Mouse (Mus musculus) gastrocnemius, postnatal 4 days (tissue): ENCODE data around the gene Eif2s1. TPM values are rescaled to one million over a fixed set of nuclear protein-coding genes. Genes with fewer than 3 reads are reported as not detected.
"Not testable (repeated sequence)": the region's sequence is repeated elsewhere in the genome, so short reads cannot be mapped to it uniquely, and the experiment has no call there.

Source experiments
- DNase-seq, 2 experiments: peaks; one replicate each; pipeline ENCODE4 v3.0.0; 2021 to 2022; ENCODE audit warnings: low spot score in 2 of 2, mixed read lengths in 2 of 2
- total RNA-seq, 2 experiments: library from RNA; stranded (reverse); gene quantifications; 2 replicates each; pipeline ENCODE4 v1.2.3; 2021

Gene Eif2s1
- total RNA-seq, 2 experiments from 2014 or later = 51.1 to 56.9 TPM

DNA sequence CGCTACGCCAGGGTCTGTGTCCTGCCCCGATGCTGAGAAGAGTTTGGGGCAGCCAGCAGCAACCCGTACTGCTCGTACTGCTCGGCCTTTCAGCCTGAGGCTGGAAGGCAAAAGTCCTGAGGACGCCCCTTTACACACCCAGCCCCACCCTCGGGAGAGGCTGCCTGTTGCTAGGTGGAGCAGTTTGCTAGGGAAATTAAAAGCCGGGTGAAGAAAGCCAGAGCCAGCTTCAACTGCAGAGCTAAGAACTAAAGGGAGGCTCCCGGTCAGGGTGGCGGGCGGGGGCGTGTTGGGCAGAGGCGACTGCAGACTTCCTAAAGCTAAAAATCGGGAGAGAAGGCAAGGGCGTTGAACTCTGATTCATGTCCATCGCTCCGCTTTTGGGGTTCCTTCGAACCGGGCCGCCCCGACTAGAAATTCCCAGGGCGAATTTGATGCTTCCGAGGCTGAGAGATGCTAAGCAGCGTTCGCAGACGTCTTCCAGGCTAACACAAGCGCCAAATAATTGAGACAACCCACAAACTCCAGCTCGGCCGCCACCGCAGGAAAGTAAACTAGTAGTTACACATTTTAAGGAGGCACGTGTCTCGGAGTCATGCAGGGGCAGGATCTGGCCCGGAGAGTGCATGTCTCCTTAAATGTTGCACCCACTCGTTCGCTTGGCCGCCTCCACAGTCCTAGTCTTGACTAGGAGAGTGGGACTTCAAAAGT, 50.2 kb downstream of the Eif2s1 start:
- peak in 1 of 2 experiments; percentile 18 for DNase-seq

- no peak for DNase-seq
These were observed 52.8 kb downstream of the Eif2s1 start for GRCm38 (mm10) chr12:78914458-78914857.

DNA sequence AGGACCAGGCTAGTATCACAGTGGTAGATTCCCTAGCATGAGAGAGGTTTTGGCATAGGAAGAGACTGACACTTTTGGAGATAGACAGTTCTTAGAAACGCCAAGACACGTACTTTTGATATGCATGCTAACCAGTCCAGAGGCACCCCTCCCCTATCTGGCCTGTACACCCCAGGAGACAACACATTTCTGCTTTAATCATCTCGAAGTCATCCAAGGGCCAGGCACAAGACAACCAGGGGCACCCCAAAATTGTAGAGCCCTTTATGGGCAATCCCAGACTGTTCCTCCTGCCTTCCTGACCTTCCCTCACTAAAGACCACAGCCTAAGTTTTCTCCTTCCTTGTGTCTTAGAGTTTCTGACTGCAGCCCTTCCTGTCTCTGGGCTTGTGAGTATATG, 53.9 kb downstream of the Eif2s1 start:
- no peak for DNase-seq

GRCm38 (mm10) chr12:78916278-78916677, 54.7 kb downstream of the Eif2s1 start:
- no peak for DNase-seq

GRCm38 (mm10) chr12:78918227-78919078, 56.8 kb downstream of the Eif2s1 start:
- DNase-seq = peak; percentile 46 to 74

- peak in 1 of 2 experiments; percentile 44 for DNase-seq
These were observed 57.6 kb downstream of the Eif2s1 start for GRCm38 (mm10) chr12:78919079-78919712.

DNA sequence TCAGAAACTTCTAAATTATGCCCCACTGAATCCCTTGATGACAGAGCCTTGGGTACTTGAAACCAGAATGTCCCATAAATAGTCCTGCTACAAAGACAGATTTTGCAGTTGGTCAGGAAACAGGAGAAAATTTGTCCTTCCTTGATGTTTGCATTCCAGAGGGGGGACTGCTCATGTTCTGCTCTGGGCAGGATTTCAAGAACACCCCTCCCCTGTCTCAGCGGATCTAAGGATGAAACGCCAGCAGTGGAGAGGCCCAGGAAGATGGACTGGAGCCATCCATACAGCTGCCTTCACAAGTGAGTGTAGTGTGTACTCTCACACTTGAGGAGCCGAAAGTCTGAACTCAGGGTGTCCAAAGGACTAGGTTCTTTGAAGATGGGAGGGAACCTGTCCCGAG, 59.8 kb downstream of the Eif2s1 start:
- peak in 1 of 2 experiments; percentile 47 for DNase-seq

GRCm38 (mm10) chr12:78922058-78922457, 60.4 kb downstream of the Eif2s1 start:
- no peak for DNase-seq

- not testable (repeated sequence) for DNase-seq
These were observed 61.4 kb downstream of the Eif2s1 start for GRCm38 (mm10) chr12:78922977-78923376.

DNA sequence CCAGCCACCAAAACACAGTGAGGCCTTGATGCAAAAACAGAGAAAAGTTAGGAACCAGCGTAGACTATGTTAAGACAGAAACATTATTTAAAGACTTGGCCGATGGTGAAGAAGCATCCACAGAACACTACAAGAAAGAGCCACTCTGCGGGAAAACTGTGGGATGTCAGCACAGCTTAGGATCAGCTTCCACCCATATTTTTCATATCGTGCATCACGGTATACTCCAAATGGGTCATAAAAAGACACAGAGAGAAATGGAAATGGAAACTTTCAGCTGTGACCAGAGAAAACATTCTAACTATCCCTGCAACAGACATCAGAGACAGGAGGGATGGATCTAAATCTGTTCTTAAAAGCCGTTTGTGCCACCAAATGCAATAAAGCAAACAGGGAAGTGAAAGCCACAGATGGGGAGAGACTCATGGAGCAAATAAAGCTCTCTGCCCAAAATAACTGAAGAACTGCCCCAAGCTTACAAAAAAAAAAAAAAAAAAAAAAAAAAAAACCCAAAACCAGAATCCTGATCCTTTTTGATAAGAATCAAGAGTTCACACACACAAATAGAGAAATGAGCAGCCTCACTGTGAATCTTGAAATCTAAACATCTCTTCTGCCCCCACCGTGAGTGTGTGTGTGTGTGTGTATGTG, 62.0 kb downstream of the Eif2s1 start:
- DNase-seq = no peak

- DNase-seq = no peak
These were observed 65.7 kb downstream of the Eif2s1 start for GRCm38 (mm10) chr12:78927287-78927686.

- no peak for DNase-seq
These were observed 68.3 kb downstream of the Eif2s1 start for GRCm38 (mm10) chr12:78929900-78930299.

DNA sequence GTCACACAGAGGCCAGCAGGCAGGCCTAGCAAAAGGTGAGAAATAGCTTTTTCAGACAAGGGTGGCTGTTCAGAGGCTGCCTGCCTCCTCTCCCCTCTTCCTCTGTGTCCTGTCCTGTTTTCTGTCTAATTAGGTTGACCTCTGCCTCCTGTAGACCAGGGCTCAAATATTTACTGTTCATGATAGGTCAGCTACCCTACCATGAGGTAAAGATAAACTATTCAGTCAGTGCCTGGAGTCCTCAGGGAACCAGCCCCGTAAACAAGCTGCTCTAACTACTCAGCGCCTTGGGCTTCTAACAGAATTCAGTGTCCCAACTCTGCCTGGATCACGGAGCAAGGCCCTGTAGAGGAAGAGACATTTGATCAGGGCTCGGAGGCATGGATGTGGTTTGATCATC, 74.9 kb downstream of the Eif2s1 start:
- DNase-seq = no peak

Other genes starting within 250 kb of the Eif2s1 start
- under 1 TPM in 1 of 2 experiments, not detected in 1; 0.17 TPM for gene Fam71d, start 170.3 kb upstream of the Eif2s1 start, total RNA-seq
- gene Mpp5, start 112.9 kb upstream of the Eif2s1 start, total RNA-seq = 10 to 100 TPM; 24.2 to 29.6 TPM
- 10 to 100 TPM; 42.8 to 44.4 TPM for gene Atp6v1d, start 181 bp upstream of the Eif2s1 start, total RNA-seq
- under 1 TPM in 1 of 2 experiments, not detected in 1; 0.29 TPM for gene Plek2, start 45.1 kb downstream of the Eif2s1 start, total RNA-seq
- 1 to 10 TPM; 7.7 to 8.0 TPM for gene Tmem229b, start 145.8 kb downstream of the Eif2s1 start, total RNA-seq
- 1 to 10 TPM; 2.2 to 2.6 TPM for gene Plekhh1, start 167.3 kb downstream of the Eif2s1 start, total RNA-seq
- 1 to 10 TPM; 4.6 to 5.0 TPM for gene Pigh, start 227.8 kb downstream of the Eif2s1 start, total RNA-seq